Mouse (Mus musculus) CH12.LX (cell line): ENCODE measurements around the gene Dpf1. TPM values are rescaled to one million over a fixed set of nuclear protein-coding genes. Genes with fewer than 3 reads are reported as not detected.

Source experiments
- DNase-seq: peaks from one replicate; pipeline ENCODE4 v3.0.0-alpha.2; 2013; ENCODE audit errors: extremely low read depth
- H3K27ac ChIP-seq: 2 replicates; pipeline ENCODE4 v1.5.1; 2012; ENCODE audit warnings: low read depth, mild to moderate bottlenecking, control low read depth, moderate library complexity; ENCODE audit not compliant: insufficient read depth
- H3K27me3 ChIP-seq: replicated peaks from 2 replicates; pipeline ENCODE3; 2012; ENCODE audit warnings: inconsistent platforms
- H3K36me3 ChIP-seq, 2 experiments: replicated peaks in 1 of 2; 2 replicates each; pipeline versions ENCODE3 to v1.6.1; 2012; ENCODE audit warnings: inconsistent platforms in 1 of 2, low read length in 1 of 2, mild to moderate bottlenecking in 1 of 2, mixed read lengths in 1 of 2, moderate library complexity in 1 of 2; ENCODE audit not compliant: control insufficient read depth in 1 of 2, insufficient read depth in 1 of 2
- H3K4me1 ChIP-seq, 2 experiments: 2 replicates each; pipeline ENCODE4 v1.6.1; 2012; ENCODE audit warnings: inconsistent platforms in 1 of 2, moderate library complexity in 1 of 2; ENCODE audit not compliant: insufficient read depth in 2 of 2, control insufficient read depth in 1 of 2
- H3K4me2 ChIP-seq: 2 replicates; pipeline ENCODE4 v1.6.1; 2012; ENCODE audit warnings: low read depth, mild to moderate bottlenecking, control low read depth; ENCODE audit not compliant: poor library complexity, insufficient read depth, severe bottlenecking
- H3K4me3 ChIP-seq, 3 experiments: fragments of 150-350 bp in 1 of 3; sonication (generic) in 1 of 3; replicated peaks in 1 of 3; 2 replicates each; pipeline versions ENCODE3 to v1.5.1; 2011 to 2012; ENCODE audit warnings: low read depth in 2 of 3, low read length in 2 of 3, mild to moderate bottlenecking in 2 of 3, moderate library complexity in 2 of 3, control low read depth in 1 of 3, improper control_type of control experiment in 1 of 3, inconsistent platforms in 1 of 3, mixed read lengths in 1 of 3; ENCODE audit not compliant: poor library complexity in 1 of 3
- H3K79me2 ChIP-seq: replicated peaks from 2 replicates; pipeline ENCODE4 v1.6.1; 2012; ENCODE audit warnings: mild to moderate bottlenecking, moderate library complexity; ENCODE audit not compliant: control insufficient read depth, poor library complexity, insufficient read depth, severe bottlenecking; ENCODE audit errors: extremely low read depth
- H3K9ac ChIP-seq: 2 replicates; pipeline ENCODE4 v1.6.1; 2012; ENCODE audit warnings: low read depth, mild to moderate bottlenecking, control low read depth, moderate library complexity; ENCODE audit not compliant: insufficient read depth
- H3K9me3 ChIP-seq: replicated peaks from 2 replicates; pipeline ENCODE3; 2012; ENCODE audit warnings: low read length, inconsistent platforms, mixed read lengths
- BHLHE40 ChIP-seq: IDR thresholded peaks from 2 replicates; pipeline ENCODE4 v1.6.1; 2011; ENCODE audit warnings: mild to moderate bottlenecking, low read depth, low read length, improper control_type of control experiment
- CHD2 ChIP-seq: IDR thresholded peaks from 2 replicates; pipeline ENCODE4 v1.6.1; 2011; ENCODE audit warnings: low read length, improper control_type of control experiment
- ELF1 ChIP-seq: IDR thresholded peaks from 2 replicates; pipeline ENCODE4 v1.6.1; 2014; ENCODE audit warnings: low read depth, mild to moderate bottlenecking, inconsistent platforms, low read length, improper control_type of control experiment
- EP300 ChIP-seq: IDR thresholded peaks from 2 replicates; pipeline ENCODE4 v1.6.1; 2011; ENCODE audit warnings: low read length, improper control_type of control experiment
- ETS1 ChIP-seq: conservative IDR thresholded peaks from 2 replicates; pipeline ENCODE4 v1.6.1; 2012; ENCODE audit warnings: low read depth, mild to moderate bottlenecking, inconsistent platforms, low read length, improper control_type of control experiment, moderate library complexity
- HCFC1 ChIP-seq: IDR thresholded peaks from 2 replicates; pipeline ENCODE4 v1.6.1; 2012; ENCODE audit warnings: low read depth, mild to moderate bottlenecking, inconsistent platforms, low read length, improper control_type of control experiment
- IRF4 ChIP-seq: IDR thresholded peaks from 2 replicates; pipeline ENCODE4 v1.6.1; 2014; ENCODE audit warnings: low read depth, mild to moderate bottlenecking, inconsistent platforms, low read length, improper control_type of control experiment
- MAFK ChIP-seq: IDR thresholded peaks from 2 replicates; pipeline ENCODE4 v1.6.1; 2011; ENCODE audit warnings: low read length, improper control_type of control experiment; ENCODE audit not compliant: insufficient replicate concordance
- MAZ ChIP-seq: IDR thresholded peaks from 2 replicates; pipeline ENCODE4 v1.6.1; 2012; ENCODE audit warnings: low read depth, mild to moderate bottlenecking, inconsistent platforms, low read length, improper control_type of control experiment, moderate library complexity
- MEF2A ChIP-seq: IDR thresholded peaks from 2 replicates; pipeline ENCODE4 v1.6.1; 2014; ENCODE audit warnings: low read depth, mild to moderate bottlenecking, inconsistent platforms, low read length, improper control_type of control experiment, borderline replicate concordance
- MXI1 ChIP-seq: IDR thresholded peaks from 2 replicates; pipeline ENCODE4 v1.6.1; 2011; ENCODE audit warnings: mild to moderate bottlenecking, low read depth, low read length, improper control_type of control experiment
- MYC ChIP-seq: IDR thresholded peaks from 2 replicates; pipeline ENCODE4 v1.6.1; 2011; ENCODE audit warnings: low read depth, mild to moderate bottlenecking, improper control_type of control experiment, low read length
- POLR2A ChIP-seq: IDR thresholded peaks from 2 replicates; pipeline ENCODE4 v1.6.1; 2011; ENCODE audit warnings: low read depth, mild to moderate bottlenecking, improper control_type of control experiment, low read length
- POLR2AphosphoS2 ChIP-seq: IDR thresholded peaks from 2 replicates; pipeline ENCODE4 v1.6.1; 2011; ENCODE audit warnings: low read depth, low read length, improper control_type of control experiment
- RAD21 ChIP-seq: IDR thresholded peaks from 2 replicates; pipeline ENCODE4 v1.6.1; 2011; ENCODE audit warnings: low read depth, mild to moderate bottlenecking, low read length, improper control_type of control experiment, moderate library complexity
- RCOR1 ChIP-seq: conservative IDR thresholded peaks from 2 replicates; pipeline ENCODE4 v1.6.1; 2012; ENCODE audit warnings: low read depth, mild to moderate bottlenecking, inconsistent platforms, low read length, improper control_type of control experiment
- SMC3 ChIP-seq: IDR thresholded peaks from 2 replicates; pipeline ENCODE4 v1.6.1; 2011; ENCODE audit warnings: low read depth, low read length, improper control_type of control experiment
- TCF12 ChIP-seq: IDR thresholded peaks from 2 replicates; pipeline ENCODE4 v1.6.1; 2014; ENCODE audit warnings: low read depth, mild to moderate bottlenecking, inconsistent platforms, low read length, improper control_type of control experiment
- UBTF ChIP-seq: IDR thresholded peaks from 2 replicates; pipeline ENCODE4 v1.6.1; 2012; ENCODE audit warnings: low read depth, mild to moderate bottlenecking, inconsistent platforms, low read length, improper control_type of control experiment, moderate library complexity
- USF2 ChIP-seq: conservative IDR thresholded peaks from 2 replicates; pipeline ENCODE4 v1.6.1; 2011; ENCODE audit warnings: low read depth, low read length, improper control_type of control experiment
- ZC3H11A ChIP-seq: IDR thresholded peaks from 2 replicates; pipeline ENCODE4 v1.6.1; 2012; ENCODE audit warnings: low read depth, mild to moderate bottlenecking, inconsistent platforms, low read length, improper control_type of control experiment
- ZKSCAN1 ChIP-seq: IDR thresholded peaks from 2 replicates; pipeline ENCODE4 v1.6.1; 2012; ENCODE audit warnings: low read depth, inconsistent platforms, low read length, improper control_type of control experiment, borderline replicate concordance
- ZMIZ1 ChIP-seq: IDR thresholded peaks from 2 replicates; pipeline ENCODE4 v1.6.1; 2012; ENCODE audit warnings: low read depth, mild to moderate bottlenecking, inconsistent platforms, low read length, improper control_type of control experiment
- dilution Hi-C: fragments of 300-500 bp; cut with MboI; formaldehyde crosslinking; loops from 2 replicates; pipeline ENCODE4 v1.14.3; 2020; ENCODE audit warnings: low sequenced_read_pairs; ENCODE audit not compliant: extremely low pct_unique_long_range_greater_than_20kb, extremely low pct_ligation_motif_present
- in situ Hi-C: fragments of 300-500 bp; cut with MboI; formaldehyde crosslinking; loops from 3 replicates; pipeline ENCODE4 v1.14.3; 2019; ENCODE audit warnings: low sequenced_read_pairs, low pct_ligation_motif_present, low pct_unique_long_range_greater_than_20kb, mixed read lengths
- polyA plus RNA-seq: library from polyadenylated mRNA; unstranded; fragments of >175 nt; gene quantifications from 2 replicates; pipeline ENCODE4 v1.2.1, GENCODE M21; 2012; ENCODE audit warnings: low read depth; ENCODE audit not compliant: insufficient read length
- total RNA-seq, 2 experiments: library from RNA; depleted of rRNA; stranded (reverse); fragments of 300-350 nt in 1 of 2; fragments of >200 nt in 1 of 2; gene quantifications; 2 replicates each; pipeline ENCODE4 v1.2.3; 2012 to 2014

Dpf1 gene
- total and polyA plus RNA-seq, 3 experiments = 0.38 to 3.0 (median 0.97) TPM

DNA sequence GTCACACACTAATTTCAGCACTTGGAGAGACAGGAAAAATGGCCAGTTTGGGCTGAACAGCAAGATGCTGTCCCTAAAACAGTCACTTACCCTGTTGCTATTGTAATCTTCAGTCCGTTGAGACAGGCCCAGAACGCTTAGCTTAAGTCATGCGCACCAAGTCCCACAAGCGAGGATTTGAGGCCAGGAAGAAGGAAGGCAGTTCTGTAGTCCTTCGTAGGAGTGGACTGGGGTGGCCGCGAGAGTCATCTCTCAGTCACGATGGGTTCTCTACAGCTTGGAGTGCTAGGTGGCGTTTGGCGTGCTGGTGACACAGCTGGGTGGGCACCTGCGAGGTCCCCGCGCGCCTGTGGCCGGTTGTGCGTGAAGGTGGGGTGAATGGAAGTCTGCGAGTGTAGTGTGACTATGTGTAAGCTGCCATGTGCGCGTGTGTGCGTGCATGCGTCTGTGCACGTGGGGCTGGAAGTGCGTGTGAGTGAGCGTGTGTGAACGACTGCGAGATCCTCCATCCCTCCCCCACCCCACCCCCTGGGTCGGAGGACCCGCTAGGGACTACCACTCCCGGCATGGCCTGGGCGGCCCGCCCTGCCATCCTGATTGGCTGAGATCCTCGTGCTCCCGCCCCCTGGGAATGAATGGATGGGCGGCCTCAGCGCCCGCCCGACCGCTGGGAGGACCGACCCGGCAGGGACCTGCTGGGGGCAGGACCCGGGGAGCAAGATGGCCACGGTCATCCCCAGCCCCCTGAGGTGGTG lies 3.8 kb downstream of the Dpf1 start (continued):
- TF ChIP-seq IRF4 (peak; percentile 47), MAZ (peak; percentile 52; the same call in 1 of the 2 replicates), TCF12 (no peak), MEF2A (no peak)

DNA sequence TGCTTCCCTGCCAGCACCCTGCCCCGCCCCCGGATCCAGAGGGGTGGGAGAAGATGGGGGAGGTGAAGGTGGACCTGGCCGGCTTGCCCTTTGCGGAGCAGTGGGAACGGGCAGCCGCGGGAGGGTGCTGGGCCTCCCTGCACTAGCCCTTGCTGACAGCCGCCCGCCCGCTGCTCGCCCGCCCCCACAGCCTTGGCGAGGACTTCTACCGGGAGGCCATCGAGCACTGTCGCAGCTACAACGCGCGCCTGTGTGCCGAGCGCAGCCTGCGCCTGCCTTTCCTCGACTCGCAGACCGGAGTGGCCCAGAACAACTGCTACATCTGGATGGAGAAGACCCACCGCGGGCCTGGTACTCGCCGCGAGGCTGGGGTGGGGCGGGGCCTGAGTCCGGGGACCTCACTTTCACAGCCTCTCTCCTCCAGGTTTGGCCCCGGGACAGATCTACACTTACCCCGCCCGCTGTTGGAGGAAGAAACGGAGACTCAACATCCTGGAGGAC lies 5.5 kb downstream of the Dpf1 start:
- DNase-seq = no peak

DNA sequence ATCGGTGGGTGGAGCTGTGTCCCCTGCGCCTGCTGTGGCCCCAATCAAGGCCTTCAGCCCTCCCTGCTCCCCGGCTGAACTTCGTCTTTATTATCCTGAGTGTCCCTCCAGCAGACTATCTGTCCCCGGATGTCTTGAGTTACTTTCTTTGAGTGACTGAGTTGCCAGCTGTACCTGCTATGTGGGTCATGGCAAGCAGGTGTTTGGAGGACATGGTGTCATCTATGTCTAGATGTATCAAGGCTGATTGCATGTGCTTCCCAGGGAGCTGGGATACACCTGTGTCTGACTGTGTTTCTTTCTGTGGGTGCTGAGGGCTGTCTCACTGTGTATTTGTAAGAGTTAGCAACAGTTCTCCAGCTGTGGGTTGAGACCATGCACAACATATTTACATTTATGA lies 6.0 kb downstream of the Dpf1 start:
- Histone ChIP-seq H3K27ac (no peak overlapping the region), H3K4me1 (peaks cover 2 to 27% of the 10 kb centered on the region in 2 experiments; a peak in 3 of 4 replicates), H3K9me3 (no peaks in the 10 kb centered on the region), H3K36me3 (no peaks in the 10 kb centered on the region), H3K79me2 (no peaks in the 10 kb centered on the region), H3K9ac (no peak overlapping the region), H3K4me3 (peak overlapping the region in 1 of 3 experiments; percentile 27), H3K27me3 (peaks cover 79% of the 10 kb centered on the region), H3K4me2 (peak overlapping the region; percentile 84)
- dilution Hi-C loops (no loop called here), in situ Hi-C loops (no loop called here)
- DNase-seq = no peak
- no peak for TF ChIP-seq RCOR1
- TF ChIP-seq ETS1 = no peak
- no peak for TF ChIP-seq POLR2A
- TF ChIP-seq MAFK = no peak
- no peak for TF ChIP-seq ZC3H11A
- 0 out of 2 replicates have a peak, but pooled peaks have one; percentile 1 for TF ChIP-seq UBTF
- no peak for TF ChIP-seq SMC3
- no peak for TF ChIP-seq POLR2AphosphoS2

More for the DNA sequence above, 5.5 kb downstream of the Dpf1 start:
- H3K36me3 ChIP-seq = no peaks in the 10 kb centered on the region
- H3K27ac ChIP-seq = no peak overlapping the region
- TF ChIP-seq UBTF (0 out of 2 replicates have a peak, but pooled peaks have one; percentile 34), ELF1 (no peak), ETS1 (no peak), MYC (no peak), CHD2 (no peak), MEF2A (0 out of 2 replicates have a peak, but pooled peaks have one; percentile 35), ZMIZ1 (no peak), USF2 (no peak), HCFC1 (no peak), ZKSCAN1 (no peak), RAD21 (no peak), TCF12 (no peak), EP300 (no peak), MXI1 (no peak), BHLHE40 (no peak)
- dilution Hi-C loops = no loop called here
- no peaks in the 10 kb centered on the region for H3K79me2 ChIP-seq
- H3K9me3 ChIP-seq = no peaks in the 10 kb centered on the region
- in situ Hi-C loops = no loop called here
- H3K27me3 ChIP-seq = peaks cover 82% of the 10 kb centered on the region
- peak overlapping the region in 2 of 3 experiments; percentile 25 to 27 for H3K4me3 ChIP-seq
- H3K4me1 ChIP-seq = peaks cover 2 to 27% of the 10 kb centered on the region in 2 experiments; a peak in 3 of 4 replicates
- H3K4me2 ChIP-seq = peak overlapping the region; percentile 84
- H3K9ac ChIP-seq = no peak overlapping the region
